Mouse (Mus musculus): ENCODE data around the gene Tfap4.
"Not testable (repeated sequence)": the region's sequence is repeated elsewhere in the genome, so short reads cannot be mapped to it uniquely, and the experiment has no call there.

The Tfap4 gene

DNA sequence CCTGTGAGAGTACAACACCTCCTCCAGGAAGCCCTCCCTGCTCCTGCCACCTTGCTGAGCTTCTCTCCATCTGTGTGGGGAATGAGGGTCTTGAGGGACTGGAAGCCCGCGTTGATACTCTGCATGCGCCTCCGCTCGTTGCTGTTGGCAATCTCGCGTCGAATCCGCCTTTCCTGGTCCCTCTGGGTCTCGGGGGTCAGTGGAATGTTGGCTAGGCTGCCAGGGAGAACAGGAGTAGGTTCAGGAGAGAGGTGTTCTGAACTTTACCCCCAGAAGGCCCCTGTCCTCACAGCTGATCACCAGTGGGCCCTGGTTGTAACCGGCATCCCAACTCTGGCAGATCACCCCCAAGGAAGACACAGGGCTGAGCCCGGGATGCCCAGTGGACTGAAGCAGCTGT, 7.8 kb downstream of the Tfap4 start:
- no peak for DNase-seq

GRCm38 (mm10) chr16:4551056-4551455, 8.6 kb downstream of the Tfap4 start:
- DNase-seq, result peak; percentile 18 to 55

DNA sequence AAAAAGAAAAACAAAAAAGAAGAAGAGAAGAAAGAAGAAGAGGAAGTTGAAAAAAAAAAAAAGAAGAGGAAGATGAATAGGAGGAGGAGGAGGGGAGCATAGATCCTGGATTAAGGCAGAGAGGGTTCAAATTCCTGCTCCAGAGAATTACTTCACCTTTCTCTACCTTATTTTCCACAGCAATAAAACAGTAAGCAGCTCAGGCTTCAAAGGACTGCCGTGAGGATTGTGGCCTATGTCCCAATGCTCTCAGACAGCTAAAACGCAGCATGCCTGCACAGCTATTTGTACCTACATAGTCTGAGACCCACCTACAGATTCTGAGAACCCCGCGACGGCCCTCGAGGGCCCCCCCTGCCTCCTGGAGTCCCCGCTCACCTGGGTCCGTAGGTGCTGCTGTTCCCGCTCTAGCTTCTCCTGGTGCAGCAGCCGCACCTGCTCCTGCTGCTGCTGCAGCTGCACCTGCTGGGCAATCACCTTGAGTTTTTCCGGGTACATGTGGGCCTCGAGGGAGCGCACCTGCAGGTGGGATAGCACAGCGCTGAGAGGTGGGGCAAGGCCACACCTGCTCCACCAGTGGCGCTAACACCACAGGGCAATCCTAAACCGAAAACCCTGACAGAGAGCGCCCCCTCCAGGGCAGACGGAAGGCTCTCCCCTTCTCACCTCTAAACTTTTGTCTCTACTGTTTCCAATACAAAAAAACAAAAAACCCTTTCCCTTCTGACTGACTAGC, 10.5 kb downstream of the Tfap4 start:
- no peak for DNase-seq

GRCm38 (mm10) chr16:4547611-4548010, 12.0 kb downstream of the Tfap4 start:
- no peak for DNase-seq

GRCm38 (mm10) chr16:4546838-4547237, 12.8 kb downstream of the Tfap4 start:
- DNase-seq, result no peak

DNA sequence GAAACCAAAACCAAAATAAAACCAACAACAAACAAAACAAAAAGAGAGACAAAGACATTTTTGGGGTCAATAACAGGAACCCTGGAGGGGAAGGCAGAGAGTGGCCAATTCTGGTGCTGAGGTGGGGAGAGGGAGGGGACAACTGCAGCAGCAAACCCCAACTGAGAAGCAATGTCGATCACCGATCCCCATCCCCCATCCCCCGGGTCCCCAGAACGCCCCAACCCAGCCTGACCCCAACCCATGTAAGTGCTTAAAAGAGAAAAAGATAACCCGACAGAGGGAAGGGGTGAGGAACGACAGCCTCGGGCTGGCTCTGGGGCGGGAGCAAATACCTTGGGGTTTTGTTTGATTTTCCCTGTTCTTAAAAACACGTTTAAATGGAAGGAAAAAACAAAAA, 14.8 kb downstream of the Tfap4 start:
- DNase-seq, result no peak

GRCm38 (mm10) chr16:4543266-4543665, 16.4 kb downstream of the Tfap4 start:
- DNase-seq, result no peak

DNA sequence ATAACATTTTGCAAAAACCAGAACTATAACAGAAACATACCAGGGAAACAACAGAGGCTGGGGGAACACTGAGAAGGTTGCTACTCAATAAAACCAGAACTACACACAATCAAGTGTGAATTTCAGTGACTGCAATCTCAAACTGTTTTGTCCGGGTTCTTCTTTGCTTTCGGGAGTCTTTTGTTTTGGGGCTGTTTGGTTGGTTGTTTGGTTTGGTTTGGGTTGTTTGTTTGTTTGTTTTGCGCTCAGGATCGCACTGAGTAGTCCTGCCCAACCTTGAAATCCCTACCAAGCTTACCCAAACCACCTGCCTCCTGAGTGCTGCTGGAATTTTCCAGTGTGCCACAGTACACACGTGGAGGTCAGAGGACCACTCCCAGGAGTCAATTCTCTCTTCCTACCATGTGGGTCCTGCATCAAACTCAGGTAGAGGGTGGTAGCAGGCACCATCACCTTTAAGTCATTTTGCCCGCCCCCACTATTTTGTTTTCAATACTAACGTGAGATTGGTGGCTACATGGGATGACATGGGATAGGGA, 17.3 kb downstream of the Tfap4 start:
- no peak for DNase-seq

GRCm38 (mm10) chr16:4541501-4542198, 18.0 kb downstream of the Tfap4 start, which contains the start of gene Srl:
Gene Srl, minus strand, starts transcription at chr16:4541816.
- DNase-seq, result peak; percentile 92 to 97

DNA sequence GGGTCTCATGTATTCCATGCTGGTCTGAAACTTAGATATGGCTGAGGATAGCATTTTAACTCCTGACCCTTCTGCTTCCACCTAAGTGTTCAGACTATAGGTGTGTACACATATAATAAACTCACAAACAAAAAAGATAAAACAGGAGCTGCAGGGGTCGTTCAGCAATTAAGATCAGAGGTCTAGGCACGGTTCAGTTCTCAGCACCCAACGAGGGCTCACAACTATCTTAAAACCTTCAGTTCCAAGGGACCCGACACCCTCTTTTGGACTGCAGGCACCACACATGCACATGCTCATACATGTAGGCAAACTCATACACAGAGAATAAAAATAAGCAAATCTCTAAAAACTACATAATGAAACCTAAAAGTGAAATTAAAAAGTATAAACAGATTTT, 18.6 kb downstream of the Tfap4 start:
- no peak for DNase-seq

DNA sequence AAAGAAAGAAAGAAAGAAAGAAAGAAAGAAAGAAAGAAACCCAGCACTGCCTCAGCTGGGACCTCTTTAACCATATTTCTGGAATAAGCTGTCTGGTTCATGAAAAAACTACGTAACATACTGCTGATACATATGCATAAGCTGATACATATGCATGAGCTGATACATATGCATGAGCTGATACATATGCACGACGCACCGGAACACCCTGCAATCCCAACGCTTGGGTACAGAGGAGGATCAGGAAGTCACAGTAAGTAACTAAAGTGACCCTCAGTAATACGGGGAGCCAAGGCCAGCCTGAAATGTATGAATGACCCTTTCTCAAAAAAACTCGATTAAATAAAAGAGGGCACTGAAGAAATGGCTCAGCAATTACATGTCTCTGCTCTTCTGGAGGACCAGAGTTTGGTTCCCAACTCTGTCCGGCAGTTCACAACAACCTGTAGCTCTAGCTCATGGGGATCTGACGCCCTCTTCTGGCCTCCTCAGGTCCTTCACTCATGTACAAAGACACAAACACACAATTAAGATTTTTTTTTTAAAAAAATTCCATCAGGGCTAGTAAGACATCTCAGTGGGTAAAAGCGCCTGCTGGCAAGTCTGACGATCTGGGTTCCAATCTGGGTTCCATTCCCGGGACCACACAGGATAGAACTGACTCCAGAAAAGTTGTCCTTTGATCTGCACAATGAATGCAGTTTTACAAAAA, 19.4 kb downstream of the Tfap4 start:
- DNase-seq, result no peak

DNA sequence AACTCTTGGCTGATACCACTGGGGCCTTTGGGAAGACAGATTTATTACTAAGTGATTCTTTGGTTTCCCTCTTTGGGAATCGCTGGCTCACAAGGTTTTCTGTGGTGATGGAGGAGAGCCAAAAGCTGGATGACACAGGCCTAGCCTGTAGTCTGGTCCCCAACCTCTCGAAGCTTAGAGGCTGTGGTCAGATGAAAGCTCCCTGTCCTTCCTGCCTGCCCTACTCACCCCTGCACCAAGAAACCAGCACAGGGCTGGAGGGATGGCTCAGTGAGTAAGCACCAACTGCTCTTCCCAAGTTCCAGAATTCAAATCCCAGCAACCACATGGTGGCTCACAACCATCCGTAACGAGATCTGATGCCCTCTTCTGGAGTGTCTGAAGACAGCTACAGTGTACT, 20.1 kb downstream of the Tfap4 start:
- no peak for DNase-seq

DNA sequence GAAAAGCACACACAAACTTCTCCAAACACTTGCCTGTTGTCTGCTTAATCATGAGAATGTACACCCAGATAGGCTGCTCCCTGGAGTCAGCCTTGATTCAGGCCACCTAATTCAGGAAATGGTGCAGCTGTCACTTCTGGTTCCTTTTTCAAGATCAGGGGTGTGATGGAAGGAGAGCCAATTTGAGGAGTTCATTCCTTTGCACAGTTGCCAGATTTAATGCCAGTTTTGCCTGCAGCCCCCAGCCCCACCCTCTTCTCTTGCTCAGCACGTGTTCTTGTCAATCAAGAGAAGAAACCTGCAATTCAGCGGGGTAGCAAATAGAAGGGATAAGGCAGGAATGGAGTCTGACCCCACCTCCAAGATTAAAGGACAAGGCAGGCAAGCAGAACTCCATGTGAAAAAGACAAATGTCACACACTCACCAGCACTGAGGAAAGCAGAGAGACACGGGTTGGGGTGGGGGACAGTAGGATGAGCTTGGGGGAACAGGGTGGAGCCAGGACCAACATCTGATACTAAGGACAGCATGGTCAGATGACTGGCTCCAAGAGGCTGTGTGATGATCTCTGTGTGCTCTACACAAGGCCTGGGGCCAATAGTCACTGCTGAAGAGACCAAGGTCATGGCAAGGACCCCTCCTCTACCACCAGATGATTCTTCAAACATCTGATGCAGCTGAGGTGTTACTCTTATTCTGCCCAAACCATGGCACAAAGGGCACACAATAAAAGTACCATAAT, 21.9 kb downstream of the Tfap4 start:
- no peak for DNase-seq

DNA sequence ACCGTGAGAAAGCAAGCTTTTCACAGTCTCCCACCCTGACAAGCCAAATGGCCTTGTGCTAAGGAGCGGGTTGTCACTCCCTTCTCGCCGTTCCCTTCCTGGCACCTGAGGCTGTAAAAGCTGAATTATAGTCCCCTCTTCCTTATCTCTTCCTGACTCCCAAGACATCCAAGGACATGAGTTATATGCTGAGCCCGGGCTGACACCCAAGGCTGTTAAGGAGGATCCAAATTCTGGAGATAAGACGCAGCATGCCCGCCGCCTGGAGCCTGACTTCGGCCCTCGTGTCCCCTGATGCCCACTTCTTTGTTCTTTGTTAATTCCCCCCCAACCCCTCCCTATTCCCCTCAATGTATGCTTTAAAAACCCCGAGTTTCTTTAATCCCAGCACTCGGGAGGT, 32.3 kb downstream of the Tfap4 start:
- not testable (repeated sequence) for DNase-seq

DNA sequence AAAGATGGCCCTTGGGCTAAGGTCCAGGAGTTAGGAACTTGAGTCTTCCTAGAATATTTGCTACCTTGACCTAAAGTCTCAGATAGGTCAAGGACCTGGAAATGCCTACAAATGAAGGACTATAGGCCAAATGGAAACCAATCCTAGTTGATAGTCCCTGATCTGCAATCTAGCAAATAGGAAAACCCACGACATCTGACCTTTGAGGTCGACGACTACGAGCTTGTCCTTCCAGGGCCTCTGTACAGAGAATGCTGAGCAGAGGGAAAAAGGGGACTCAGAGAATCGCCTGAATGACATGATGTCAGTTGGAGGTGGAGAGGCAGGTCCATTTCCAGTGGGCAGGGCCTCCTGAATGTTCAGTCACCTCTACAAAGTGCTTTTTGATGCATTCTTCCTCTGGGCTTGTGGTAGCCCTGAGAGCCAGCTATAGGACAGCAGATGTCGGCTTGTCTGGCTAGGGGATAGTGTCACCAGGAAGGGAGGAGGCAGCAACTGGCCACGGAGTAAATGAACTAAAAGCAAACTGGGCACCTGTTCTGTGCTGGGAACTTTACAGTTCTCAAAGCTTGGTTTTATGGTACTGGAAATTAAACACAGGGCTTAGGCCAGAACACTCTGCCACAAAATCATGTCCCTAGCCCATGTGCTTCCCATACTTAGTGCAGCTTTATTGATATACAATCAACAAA, 36.2 kb downstream of the Tfap4 start:
- no peak for DNase-seq

GRCm38 (mm10) chr16:4522879-4523278, 36.8 kb downstream of the Tfap4 start:
- no peak for DNase-seq

DNA sequence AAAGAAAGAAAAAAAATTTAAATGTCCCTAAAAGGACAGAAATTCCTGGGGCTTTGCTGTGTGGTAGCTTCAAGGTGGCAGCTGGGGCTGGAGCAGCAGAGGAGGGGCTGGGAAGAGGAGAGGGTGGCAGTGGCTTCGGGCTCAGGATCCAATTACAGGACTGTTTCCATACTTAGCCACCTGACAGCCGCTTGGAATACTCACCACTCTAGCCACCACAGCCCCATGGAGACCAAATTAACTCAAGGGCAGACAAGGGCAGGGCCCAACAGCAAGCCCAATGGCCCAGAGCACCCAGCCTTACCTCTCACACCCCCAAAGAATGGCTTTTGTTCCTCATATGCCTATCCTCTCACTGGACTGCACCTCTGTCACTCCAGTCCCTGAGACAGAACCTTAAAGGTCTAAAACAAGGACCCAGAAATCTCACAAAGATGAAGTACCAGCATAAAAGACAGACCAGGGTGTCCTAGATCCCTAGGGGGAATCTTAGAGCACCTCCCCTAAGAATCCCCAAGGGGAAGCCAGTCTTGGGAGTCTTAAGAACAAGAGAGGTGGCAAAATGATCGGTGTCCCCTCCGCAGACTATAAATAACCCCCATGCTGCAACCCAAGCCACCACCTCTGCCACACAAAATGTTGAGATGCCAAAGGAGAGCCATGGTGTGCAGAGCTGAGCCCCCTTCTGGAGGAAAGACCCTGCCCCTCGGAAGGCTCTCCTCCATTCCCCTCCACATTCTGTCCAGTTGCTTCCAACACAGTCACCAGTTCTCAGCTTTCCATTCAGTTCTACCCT, 37.7 kb downstream of the Tfap4 start:
- DNase-seq, result no peak

DNA sequence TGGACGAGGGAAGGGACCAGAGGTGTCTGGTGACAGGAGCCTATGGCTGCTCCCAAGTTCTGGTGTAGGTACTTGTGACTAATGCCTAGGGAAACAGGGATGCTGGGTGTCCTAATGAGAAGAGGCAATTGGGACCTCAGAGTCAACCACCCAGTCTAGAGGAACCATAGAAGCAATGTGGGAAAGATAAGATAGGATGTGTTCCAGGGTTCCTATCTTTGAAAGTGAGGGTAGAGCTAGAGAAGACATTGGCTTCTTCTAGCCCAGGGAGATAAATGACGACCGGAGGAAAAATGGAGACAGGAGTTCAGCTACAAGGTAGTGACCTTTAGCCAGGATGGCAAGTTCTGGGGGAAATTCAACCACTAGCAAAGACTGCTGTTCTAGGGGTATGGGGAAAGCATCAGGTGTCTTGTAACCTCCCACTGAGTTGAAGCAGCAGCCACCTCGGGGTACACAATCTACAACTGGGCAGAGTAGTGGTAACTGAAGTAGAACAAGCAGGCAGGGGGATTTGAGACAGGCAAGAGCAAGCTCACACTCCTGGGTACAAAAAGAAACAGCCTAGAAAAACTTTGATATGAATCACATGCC, 38.5 kb downstream of the Tfap4 start:
- no peak for DNase-seq

DNA sequence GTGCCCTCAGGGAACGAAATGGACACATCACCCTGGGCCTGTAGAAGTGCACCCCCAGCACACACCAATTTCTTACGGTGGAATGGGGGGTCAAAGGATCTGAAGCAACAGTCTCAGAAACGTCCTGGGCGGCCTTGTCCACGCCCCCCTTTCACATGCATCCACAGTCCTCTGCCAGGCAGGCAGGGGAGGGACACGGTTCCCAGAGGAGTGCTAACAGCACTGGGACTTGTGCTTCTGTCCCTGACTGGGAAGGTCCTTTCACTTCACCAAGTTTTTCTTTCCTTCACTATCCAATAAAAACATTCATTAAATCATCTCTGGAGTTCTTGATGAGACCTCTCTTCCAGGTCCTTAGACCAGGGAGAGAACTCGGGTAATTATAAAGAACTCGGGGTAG, 39.0 kb downstream of the Tfap4 start:
- no peak for DNase-seq

DNA sequence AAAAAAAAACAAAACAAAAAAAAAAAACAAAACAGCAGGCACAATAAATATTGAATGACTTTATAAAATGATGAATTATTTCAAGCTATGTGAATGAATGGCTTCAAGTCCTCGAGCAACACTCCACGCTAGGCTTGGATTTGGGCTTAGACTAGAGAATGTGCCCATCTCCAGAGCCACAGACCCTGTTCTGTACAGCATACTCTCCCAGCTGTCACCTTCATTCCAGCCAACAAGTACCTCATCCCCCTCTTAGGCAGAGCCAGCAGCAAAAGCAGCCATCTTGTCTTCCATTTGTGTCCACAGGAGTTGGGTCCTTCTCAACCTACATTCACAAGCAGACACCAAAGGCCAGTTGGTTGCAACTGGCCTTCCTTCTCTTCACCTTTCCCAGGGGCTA, 39.8 kb downstream of the Tfap4 start:
- DNase-seq, result no peak

- DNase-seq, result peak in 1 of 2 experiments; percentile 27
Measured at GRCm38 (mm10) chr16:4519157-4519556, 40.5 kb downstream of the Tfap4 start.
